Mouse (Mus musculus) myocyte (in vitro differentiated cells): ENCODE measurements around the gene Tmprss9.
A peak's percentile ranks its signal among the peaks of the same experiment; 100 is the strongest.

Experiments used
- CEBPB ChIP-seq: IDR thresholded peaks from 2 replicates; pipeline ENCODE4 v1.6.1; 2011; ENCODE audit warnings: mild to moderate bottlenecking, moderate library complexity; ENCODE audit not compliant: poor library complexity, insufficient read depth, severe bottlenecking
- E2F4 ChIP-seq: IDR thresholded peaks from one replicate; pipeline ENCODE4 v1.6.1; 2011; ENCODE audit warnings: mild to moderate bottlenecking, control low read depth, moderate library complexity; ENCODE audit not compliant: insufficient read depth
- MAX ChIP-seq: IDR thresholded peaks from one replicate; pipeline ENCODE4 v1.6.1; 2011; ENCODE audit warnings: low read depth, mild to moderate bottlenecking, control low read depth
- MYOD1 ChIP-seq, 3 experiments: IDR thresholded peaks; one replicate each; pipeline ENCODE4 v1.6.1; 2011; ENCODE audit warnings: control low read depth in 2 of 3, low read depth in 2 of 3, mild to moderate bottlenecking in 2 of 3, moderate library complexity in 1 of 3; ENCODE audit not compliant: insufficient read length in 2 of 3, control insufficient read depth in 1 of 3
- MYOG ChIP-seq, 3 experiments: IDR thresholded peaks; one replicate each; pipeline ENCODE4 v1.6.1; 2011; ENCODE audit warnings: control low read depth in 2 of 3, low read depth in 2 of 3, mild to moderate bottlenecking in 2 of 3; ENCODE audit not compliant: insufficient read length in 2 of 3, control insufficient read depth in 1 of 3, insufficient read depth in 1 of 3
- POLR2A ChIP-seq: IDR thresholded peaks from one replicate; pipeline ENCODE4 v1.6.1; 2011; ENCODE audit warnings: low read depth, mild to moderate bottlenecking, control low read depth, moderate library complexity; ENCODE audit not compliant: insufficient read length
- POLR2AphosphoS2 ChIP-seq: IDR thresholded peaks from one replicate; pipeline ENCODE4 v1.6.1; 2011; ENCODE audit warnings: low read depth, control low read depth; ENCODE audit not compliant: insufficient read length
- TCF12 ChIP-seq: IDR thresholded peaks from one replicate; pipeline ENCODE4 v1.6.1; 2011; ENCODE audit warnings: mild to moderate bottlenecking, control low read depth; ENCODE audit not compliant: poor library complexity, insufficient read depth, severe bottlenecking
- TCF3 ChIP-seq: IDR thresholded peaks from one replicate; pipeline ENCODE4 v1.6.1; 2011; ENCODE audit warnings: low read depth, control low read depth; ENCODE audit not compliant: insufficient read length
- USF1 ChIP-seq: IDR thresholded peaks from one replicate; pipeline ENCODE4 v1.6.1; 2011; ENCODE audit warnings: low read depth, mild to moderate bottlenecking, control low read depth, moderate library complexity

DNA sequence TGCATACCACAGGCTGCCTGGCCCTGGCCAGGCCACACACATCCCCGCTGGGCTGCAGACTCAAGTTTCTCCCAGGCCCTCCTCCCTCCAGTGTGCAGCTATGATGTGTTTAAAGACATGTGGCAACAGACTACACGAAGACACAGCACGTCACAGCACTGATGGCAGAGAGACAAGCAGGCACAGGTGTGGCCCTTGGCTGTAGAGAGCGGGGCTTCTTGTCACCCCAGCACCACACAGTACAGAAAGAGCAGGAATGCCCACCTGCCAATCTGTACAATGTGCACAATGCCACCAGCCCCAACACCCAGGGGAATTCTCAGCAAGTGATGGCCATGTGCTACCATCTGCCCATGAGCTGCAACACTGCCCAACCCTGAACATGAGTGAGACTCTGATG is 39.7 kb downstream of the Tmprss9 start:
- TF ChIP-seq POLR2AphosphoS2: no peak
- TF ChIP-seq CEBPB: no peak
- no peak for TF ChIP-seq USF1
- no peak for TF ChIP-seq POLR2A
- no peak for TF ChIP-seq E2F4
- peak in 2 of 3 experiments; percentile 65 to 90 for TF ChIP-seq MYOG (IDR thresholded peaks at IDR 0.05; ENCODE audit: control insufficient read depth in 1 of 3, insufficient read depth in 1 of 3, insufficient read length in 2 of 3, low read depth in 2 of 3)
- no peak for TF ChIP-seq MAX
- peak; percentile 89 for TF ChIP-seq TCF3
- TF ChIP-seq TCF12: peak; percentile 44
- TF ChIP-seq MYOD1 (IDR thresholded peaks at IDR 0.05; ENCODE audit: control insufficient read depth in 1 of 3, insufficient read length in 2 of 3, low read depth in 2 of 3): peak; percentile 86 to 98 (median 96)
